Mouse (Mus musculus): Measurements from ENCODE around the gene Zfp27.

The Zfp27 gene

GRCm38 (mm10) chr7:29905966-29906681 is at the start of gene Zfp27:
TSS of gene Zfp27 (minus strand) at chr7:29906572.
- DNase-seq (ENCODE audit: inconsistent age in 2 of 2, low spot score in 1 of 2) = peak; percentile 75 to 92

DNA sequence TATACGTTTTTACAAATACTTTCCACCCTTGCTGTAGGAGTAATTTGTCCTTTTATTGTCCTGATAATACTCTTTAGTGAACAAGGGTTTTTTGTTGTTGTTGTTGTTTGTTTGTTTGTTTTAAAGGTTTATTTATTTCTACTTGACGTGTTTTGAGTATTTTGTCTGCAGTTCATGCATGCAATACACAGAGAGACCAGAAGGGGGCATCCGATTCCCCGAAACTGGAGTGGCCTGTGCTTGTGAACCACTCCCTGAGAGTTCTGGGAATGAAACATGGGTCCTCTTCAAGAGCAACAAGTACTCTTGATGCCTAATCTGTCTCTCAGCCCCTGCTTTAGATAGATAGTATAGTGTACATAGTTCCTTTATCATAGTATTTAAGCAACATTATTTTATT is 48.4 kb upstream of the Zfp27 start:
- DNase-seq (ENCODE audit: inconsistent age in 2 of 2, low spot score in 1 of 2) = peak; percentile 37 to 79

DNA sequence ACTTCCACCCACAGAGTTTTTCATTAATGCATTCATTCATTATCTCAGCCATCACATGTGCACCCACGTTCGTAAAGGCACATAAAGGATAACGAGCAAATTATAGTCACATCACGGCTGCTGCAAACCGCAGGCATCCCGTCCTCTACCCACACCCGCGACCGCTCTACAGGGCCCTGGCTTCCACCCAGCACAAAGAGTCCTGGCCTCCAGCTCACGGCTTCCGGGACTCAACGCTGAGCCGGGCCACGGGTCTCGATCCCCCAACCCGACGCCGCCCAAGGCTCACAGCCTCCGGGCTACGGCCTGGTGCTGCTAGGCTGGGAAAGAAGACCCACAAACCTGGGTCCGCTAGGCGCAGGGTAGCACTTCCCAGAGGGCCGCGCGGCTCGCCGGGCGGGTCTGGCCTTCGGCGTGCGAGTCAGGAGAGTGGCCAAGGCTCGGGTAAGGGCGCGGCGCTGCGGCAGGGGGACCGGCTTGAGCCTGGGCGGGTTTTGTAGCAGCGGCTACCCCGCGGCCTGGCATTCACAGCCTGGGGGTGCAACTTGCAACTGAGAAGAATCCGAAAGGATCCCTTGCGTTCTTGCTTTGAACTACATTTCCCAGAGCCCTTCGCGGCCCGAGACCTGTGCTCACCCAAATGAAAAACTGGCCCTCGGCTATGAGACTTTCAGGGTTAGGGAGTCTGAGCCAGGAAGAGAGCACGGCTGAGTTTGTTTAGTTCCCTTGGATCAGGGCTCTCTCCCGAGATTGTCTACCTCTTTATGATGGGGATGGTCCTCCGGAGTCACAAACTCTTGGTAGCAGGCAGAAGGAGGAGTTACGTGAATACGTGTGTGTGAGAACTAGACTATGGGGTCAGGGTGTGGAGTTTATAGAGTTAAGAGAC is 47.4 kb upstream of the Zfp27 start, which contains the start of gene Zfp74:
Gene Zfp74, minus strand, starts transcription at position 577 of the 889 bp plus-strand sequence.
- DNase-seq (ENCODE audit: inconsistent age in 2 of 2, low spot score in 1 of 2) = peak; percentile 83 to 95

GRCm38 (mm10) chr7:29953086-29953485 is 46.7 kb upstream of the Zfp27 start:
- no peak for DNase-seq (ENCODE audit: inconsistent age in 2 of 2, low spot score in 1 of 2)

GRCm38 (mm10) chr7:29944201-29944600 is 37.8 kb upstream of the Zfp27 start:
- DNase-seq (ENCODE audit: inconsistent age in 2 of 2, low spot score in 1 of 2) = no peak

- DNase-seq (ENCODE audit: inconsistent age in 2 of 2, low spot score in 1 of 2) = no peak
These were observed 37.3 kb upstream of the Zfp27 start for GRCm38 (mm10) chr7:29943720-29944119.

GRCm38 (mm10) chr7:29942740-29943139 is 36.4 kb upstream of the Zfp27 start:
- DNase-seq (ENCODE audit: inconsistent age in 2 of 2, low spot score in 1 of 2) = no peak

GRCm38 (mm10) chr7:29941027-29941426 is 34.7 kb upstream of the Zfp27 start:
- DNase-seq (ENCODE audit: inconsistent age in 2 of 2, low spot score in 1 of 2) = no peak

- no peak for DNase-seq (ENCODE audit: inconsistent age in 2 of 2, low spot score in 1 of 2)
These were observed 32.5 kb upstream of the Zfp27 start for GRCm38 (mm10) chr7:29938856-29939255.

DNA sequence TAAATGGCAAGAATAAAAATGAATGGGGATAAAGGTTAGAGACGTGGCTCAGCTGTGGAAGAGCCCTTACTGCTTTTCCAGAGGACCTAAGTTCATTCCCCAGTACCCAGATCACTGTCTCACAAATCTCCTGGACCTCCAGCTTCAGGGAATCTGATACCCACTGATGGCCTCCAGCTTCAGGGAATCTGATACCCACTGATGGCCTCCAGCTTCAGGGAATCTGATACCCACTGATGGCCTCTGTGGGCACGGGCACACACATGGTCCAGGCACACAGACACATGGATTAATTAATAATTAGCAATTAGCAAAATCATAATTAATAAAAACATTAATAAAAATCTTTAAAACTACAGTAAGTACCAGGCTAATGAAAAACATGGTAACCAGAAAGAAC is 16.4 kb upstream of the Zfp27 start:
- no peak for DNase-seq (ENCODE audit: inconsistent age in 2 of 2, low spot score in 1 of 2)

DNA sequence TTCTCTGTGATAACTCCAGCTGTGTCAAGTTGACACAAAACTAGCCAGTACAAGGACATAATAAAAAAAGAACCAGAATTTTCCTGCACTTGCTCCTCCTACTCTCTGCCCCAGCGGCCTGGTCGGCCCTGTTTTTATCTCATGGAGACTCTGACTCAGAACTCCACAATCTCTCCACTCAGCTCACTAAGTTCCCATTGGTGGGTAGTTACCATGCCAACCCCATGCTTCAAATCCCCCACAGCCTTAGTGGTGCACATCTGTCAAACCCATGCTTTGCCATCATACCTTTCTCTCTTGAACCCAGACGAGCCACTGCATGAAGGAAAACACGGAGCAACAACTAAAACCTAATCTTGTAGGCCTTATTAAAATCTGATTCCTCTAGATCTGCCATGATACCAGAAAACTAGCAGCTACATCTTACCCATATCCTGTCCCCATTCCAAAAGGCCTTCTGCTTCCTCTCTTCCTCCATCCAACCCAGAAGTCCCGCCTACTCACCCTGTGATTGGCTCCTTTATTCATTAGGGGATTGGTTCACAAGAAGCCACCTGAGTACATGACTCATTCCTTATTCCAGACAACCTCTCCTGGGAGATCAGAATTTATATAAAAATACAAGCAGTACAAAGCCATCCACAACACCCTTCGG is 15.2 kb upstream of the Zfp27 start:
- DNase-seq (ENCODE audit: inconsistent age in 2 of 2, low spot score in 1 of 2) = peak; percentile 26 to 39

GRCm38 (mm10) chr7:29918062-29918453 is 11.7 kb upstream of the Zfp27 start:
- DNase-seq (ENCODE audit: inconsistent age in 2 of 2, low spot score in 1 of 2) = no peak

GRCm38 (mm10) chr7:29917371-29918061 is 11.1 kb upstream of the Zfp27 start:
- DNase-seq (ENCODE audit: inconsistent age in 2 of 2, low spot score in 1 of 2) = peak in 1 of 2 experiments; percentile 62

- no peak for DNase-seq (ENCODE audit: inconsistent age in 2 of 2, low spot score in 1 of 2)
These were observed 5.8 kb upstream of the Zfp27 start for GRCm38 (mm10) chr7:29912172-29912571.

GRCm38 (mm10) chr7:29910252-29910651 is 3.9 kb upstream of the Zfp27 start:
- no peak for DNase-seq (ENCODE audit: inconsistent age in 2 of 2, low spot score in 1 of 2)

GRCm38 (mm10) chr7:29908130-29908950 is 2.0 kb upstream of the Zfp27 start, which contains the start of gene Zfp383:
TSS of gene Zfp383 (plus strand) at chr7:29908223.
- DNase-seq (ENCODE audit: inconsistent age in 2 of 2, low spot score in 1 of 2) = peak; percentile 87 to 97

- DNase-seq (ENCODE audit: inconsistent age in 2 of 2, low spot score in 1 of 2) = peak in 1 of 2 experiments; percentile 41
These were observed 834 bp upstream of the Zfp27 start for GRCm38 (mm10) chr7:29907206-29907605.

DNA sequence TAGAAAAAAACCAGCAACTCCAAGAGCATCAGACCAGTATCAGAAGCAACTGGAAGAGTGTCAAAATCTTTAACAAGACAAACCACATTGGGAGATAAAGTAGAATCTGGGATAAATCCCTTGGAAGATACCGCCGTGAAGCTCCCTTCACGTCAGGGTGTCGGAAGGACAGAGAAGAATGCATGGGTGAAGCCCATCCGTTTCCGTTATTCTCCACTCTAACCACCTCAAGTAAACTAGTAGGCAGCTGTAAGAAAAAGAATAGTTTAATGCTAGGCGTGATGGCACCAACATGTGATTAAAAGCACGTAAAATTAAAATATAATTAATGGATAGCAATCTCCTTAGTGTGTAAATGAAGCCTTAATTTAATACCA is 298 bp upstream of the Zfp27 start:
- peak in 1 of 2 experiments; percentile 66 for DNase-seq (ENCODE audit: inconsistent age in 2 of 2, low spot score in 1 of 2)

DNA sequence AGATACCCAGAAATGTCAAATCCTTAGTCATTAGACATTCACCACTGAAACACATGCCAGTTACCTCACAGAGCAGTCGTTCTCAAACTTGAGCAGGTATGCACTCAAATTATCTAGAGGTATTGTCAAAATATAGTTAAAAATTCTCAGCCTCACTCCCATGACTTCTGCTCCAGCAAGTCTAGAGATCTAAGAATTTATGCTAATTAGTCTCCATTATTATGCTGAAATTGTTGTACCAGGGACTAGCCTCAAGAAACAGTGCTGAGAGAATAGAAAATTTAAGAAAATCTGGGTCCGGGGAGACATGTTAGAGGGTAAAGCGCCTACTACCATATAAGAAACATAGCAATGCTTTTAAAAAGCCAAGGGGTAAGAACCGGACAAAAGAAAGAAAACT is 2.3 kb downstream of the Zfp27 start:
- DNase-seq (ENCODE audit: inconsistent age in 2 of 2, low spot score in 1 of 2) = no peak

- DNase-seq (ENCODE audit: inconsistent age in 2 of 2, low spot score in 1 of 2) = no peak
These were observed 8.0 kb downstream of the Zfp27 start for GRCm38 (mm10) chr7:29898351-29898750.

All from adrenal gland, adult (tissue).